Mouse (Mus musculus) gastrocnemius, postnatal 4 days (tissue): Measurements from ENCODE around the gene Slc9a6. TPM values are rescaled to one million over a fixed set of nuclear protein-coding genes. Genes with fewer than 3 reads are reported as not detected.

Experiments used
- DNase-seq, 2 experiments: peaks; one replicate each; pipeline ENCODE4 v3.0.0; 2021 to 2022; ENCODE audit warnings: low spot score in 2 of 2, mixed read lengths in 2 of 2
- long read RNA-seq, 2 experiments: library from polyadenylated mRNA; stranded (forward); transcript quantifications; one replicate each; pipeline ENCODE4 v2.0.0; 2021
- total RNA-seq, 2 experiments: library from RNA; stranded (reverse); gene quantifications; 2 replicates each; pipeline ENCODE4 v1.2.3; 2021

Gene Slc9a6
- 10 to 100 TPM; 17.5 to 18.8 TPM for total RNA-seq
- long read RNA-seq, experiment 1, full-length matches to known transcripts: 5 of 9 reads
- long read RNA-seq, experiment 1, partial matches to known transcripts: 1 of 9 reads
- long read RNA-seq, experiment 1, other reads (novel, unspliced or antisense): 3 of 9 reads
- long read RNA-seq, experiment 2, full-length matches to known transcripts: 2 of 7 reads
- long read RNA-seq, experiment 2, partial matches to known transcripts: 0 of 7 reads
- long read RNA-seq, experiment 2, other reads (novel, unspliced or antisense): 5 of 7 reads

- DNase-seq: peak; percentile 49 to 70
Measured at GRCm38 (mm10) chrX:56609623-56610317, at the start of gene Slc9a6. Gene Slc9a6 (plus strand): TSS chrX:56609757.

GRCm38 (mm10) chrX:56572465-56572864 is 37.1 kb upstream of the Slc9a6 start:
- DNase-seq: no peak

GRCm38 (mm10) chrX:56578200-56578599 is 31.4 kb upstream of the Slc9a6 start:
- no peak for DNase-seq

- DNase-seq: peak in 1 of 2 experiments; percentile 13
Measured at GRCm38 (mm10) chrX:56597219-56597886, 12.2 kb upstream of the Slc9a6 start.

- peak; percentile 83 to 89 for DNase-seq
Measured at GRCm38 (mm10) chrX:56597887-56598640, 11.5 kb upstream of the Slc9a6 start, which contains the start of gene Mmgt1. Gene Mmgt1 (minus strand): TSS chrX:56598069.

GRCm38 (mm10) chrX:56606536-56606935 is 3.0 kb upstream of the Slc9a6 start:
- DNase-seq: no peak

DNA sequence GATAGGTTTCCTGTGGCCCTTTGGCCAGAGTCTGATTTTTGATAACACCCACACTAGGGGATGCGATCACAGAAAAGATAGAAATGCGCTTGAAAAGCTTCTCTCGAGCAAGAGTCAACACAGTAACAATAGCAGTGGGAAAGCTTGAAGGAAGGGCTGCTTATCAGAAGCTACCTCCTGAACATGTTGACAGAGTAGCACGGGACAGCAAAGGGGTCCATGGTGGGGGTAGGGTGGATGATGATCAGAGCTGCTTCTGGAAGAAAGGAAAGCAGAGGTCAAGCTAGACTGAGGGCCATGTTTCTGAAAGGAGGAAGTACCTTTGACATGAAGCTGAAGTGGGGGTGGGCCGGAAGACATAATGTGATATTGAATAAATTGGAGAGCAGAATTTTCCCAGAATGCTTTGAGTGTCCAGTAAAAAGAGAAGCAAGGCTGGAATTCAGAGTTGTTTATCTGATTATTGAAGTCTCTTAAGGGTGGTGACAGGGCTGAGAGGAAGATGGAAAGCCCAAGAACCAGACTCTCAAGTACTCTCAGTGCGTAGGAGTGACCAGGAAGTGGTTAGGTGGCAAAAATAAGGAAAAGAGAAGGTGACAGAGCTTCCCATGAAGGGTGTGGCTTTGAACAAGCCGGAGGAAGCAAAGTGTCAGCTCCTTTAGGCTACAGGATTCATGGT is 2.4 kb upstream of the Slc9a6 start:
- DNase-seq: no peak

- DNase-seq: no peak
Measured at GRCm38 (mm10) chrX:56609285-56609622, 303 bp upstream of the Slc9a6 start.

GRCm38 (mm10) chrX:56610318-56610694 is 749 bp downstream of the Slc9a6 start:
- peak in 1 of 2 experiments; percentile 7 for DNase-seq

DNA sequence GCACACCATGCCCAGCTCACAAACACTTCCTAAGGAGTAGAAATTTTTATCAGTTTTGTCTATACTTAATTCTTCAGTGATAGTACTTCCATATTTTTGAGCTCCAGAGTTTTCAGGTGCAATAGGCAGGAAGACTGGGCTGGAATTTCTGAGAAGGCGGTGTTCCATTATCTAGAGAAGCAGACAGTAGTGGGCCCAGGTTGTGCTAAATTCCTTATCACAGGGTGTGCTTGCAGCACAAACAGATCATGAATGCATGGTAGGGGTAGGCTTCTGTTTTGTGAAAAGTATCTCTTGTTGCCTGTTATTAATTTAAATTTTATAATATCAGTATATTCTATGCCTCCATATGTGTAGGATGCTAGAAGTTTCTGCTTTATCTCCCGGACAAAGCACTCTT is 5.7 kb downstream of the Slc9a6 start:
- DNase-seq: no peak

- no peak for DNase-seq
Measured at GRCm38 (mm10) chrX:56636185-56636584, 26.6 kb downstream of the Slc9a6 start.

- no peak for DNase-seq
Measured at GRCm38 (mm10) chrX:56640066-56640465, 30.5 kb downstream of the Slc9a6 start.

DNA sequence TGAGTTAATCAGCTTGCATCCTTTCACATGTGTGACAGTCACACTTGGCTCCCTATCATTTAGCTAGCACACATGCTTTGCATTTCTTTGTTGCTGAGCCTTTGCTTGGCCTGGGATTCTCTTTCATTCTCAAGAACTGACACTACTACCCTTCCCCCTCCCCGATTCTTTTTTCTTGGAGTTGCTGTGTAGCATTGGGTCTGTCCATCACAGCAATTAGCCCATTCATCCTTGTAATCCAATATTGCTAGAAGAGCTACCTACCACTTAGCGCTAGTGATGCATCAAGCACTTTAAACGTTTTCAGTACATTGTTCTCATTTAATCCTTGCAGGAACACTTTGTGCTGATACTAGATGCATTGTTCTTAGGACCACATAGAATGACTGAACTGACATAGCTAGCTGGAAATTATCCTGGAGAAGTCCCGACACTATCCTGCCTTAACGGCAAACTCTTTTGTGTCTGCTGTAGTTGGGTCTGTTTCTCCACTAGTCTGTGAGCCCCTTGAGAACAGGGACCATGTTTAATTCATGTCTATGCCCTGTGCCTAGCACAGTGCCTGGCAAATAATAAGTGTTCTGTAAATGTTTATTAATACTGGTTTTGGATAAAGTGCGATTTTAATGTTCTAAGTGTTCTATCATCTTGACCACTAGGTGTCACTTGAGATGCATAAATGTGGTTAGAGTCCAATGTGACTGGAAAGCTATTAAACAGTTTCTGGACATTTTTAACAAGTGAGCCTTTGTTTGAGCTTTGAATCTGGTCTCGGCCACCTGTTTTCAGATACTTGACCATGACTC is 40.2 kb downstream of the Slc9a6 start:
- no peak for DNase-seq

DNA sequence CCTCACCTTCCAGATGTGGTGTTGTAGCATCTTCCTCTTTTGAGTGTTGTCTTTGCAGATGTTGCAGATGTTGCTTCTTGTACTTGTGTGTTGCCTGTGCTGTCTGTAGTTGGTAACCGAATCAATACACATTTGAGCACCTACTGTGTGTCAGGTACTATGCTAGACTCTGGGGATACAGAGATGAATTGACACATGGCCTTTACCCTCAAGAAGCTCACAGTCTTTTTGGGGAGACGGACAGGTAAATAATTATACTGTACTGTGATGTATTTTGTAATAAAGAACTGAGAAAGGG is 40.7 kb downstream of the Slc9a6 start:
- DNase-seq: no peak

GRCm38 (mm10) chrX:56650885-56651284 is 41.3 kb downstream of the Slc9a6 start:
- DNase-seq: no peak

DNA sequence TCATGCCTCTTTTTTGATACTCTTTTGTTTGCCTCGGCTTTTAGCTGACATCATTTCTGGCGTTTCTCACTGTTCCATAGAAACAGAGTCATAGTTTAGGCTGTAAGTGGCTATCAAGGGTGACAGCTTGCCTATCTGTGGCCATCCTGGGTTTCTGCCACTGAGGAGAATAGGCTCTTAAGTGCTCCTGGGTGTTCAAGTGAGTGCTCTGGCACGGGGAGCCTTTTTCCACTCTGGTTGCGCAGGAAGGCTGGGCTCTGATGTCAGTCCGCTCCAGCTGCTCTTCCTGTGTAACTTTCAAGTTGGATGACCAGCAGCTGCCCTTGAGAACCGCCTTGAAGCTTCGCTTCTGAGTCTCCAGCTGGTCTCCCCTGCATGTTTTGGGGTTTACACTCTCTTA is 42.2 kb downstream of the Slc9a6 start:
- DNase-seq: peak in 1 of 2 experiments; percentile 41

DNA sequence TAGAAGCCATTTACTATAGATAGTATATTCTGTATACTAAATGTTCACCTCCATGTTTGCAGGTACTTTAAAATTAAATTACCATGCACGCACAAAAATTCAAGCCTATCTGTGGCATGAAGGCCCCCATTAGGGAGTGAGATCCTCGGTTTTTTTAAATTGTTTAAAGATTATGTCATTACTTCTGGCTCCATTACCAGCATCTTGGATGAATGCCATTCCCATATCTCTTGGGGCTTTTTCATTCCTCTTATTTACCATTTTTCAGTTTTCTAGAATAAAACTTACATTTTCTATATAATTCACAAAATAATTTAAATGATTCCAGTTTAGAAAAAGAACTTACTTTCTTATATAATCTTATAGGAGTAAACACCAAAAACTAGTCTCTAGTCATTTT is 46.1 kb downstream of the Slc9a6 start:
- DNase-seq: no peak

DNA sequence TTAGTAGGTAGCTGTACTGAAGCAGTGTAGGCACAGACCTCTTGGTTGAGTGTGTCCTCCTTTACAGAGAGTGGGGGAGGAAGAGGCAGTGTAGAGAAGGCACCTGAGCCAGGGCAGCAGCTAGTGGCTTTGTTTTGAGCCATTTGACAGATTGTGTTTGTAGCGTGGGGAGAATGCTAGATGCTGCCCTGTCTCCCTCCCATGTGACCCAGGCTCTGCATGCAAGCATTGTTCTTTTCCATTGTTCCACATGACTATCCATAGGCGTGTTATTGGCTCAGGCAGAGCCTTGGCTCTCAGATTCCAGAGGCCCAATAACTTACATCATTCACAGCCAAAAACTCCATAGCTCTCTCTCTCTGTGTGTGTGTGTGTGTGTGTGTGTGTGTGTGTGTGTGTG is 49.7 kb downstream of the Slc9a6 start:
- DNase-seq: no peak

- DNase-seq: no peak
Measured at GRCm38 (mm10) chrX:56661143-56661542, 51.6 kb downstream of the Slc9a6 start.

- DNase-seq: no peak
Measured at GRCm38 (mm10) chrX:56662316-56662715, 52.8 kb downstream of the Slc9a6 start.
